Mouse (Mus musculus): Measurements from ENCODE around the gene Dnajc7. TPM values are rescaled to one million over a fixed set of nuclear protein-coding genes. Genes with fewer than 3 reads are reported as not detected.
"Not testable (repeated sequence)": the region's sequence is repeated elsewhere in the genome, so short reads cannot be mapped to it uniquely, and the experiment has no call there.

Dnajc7 gene
- total RNA-seq, 4 experiments from 2014 or later = 204 to 279 (median 249) TPM

- DNase-seq = no peak
These were observed 73.0 kb downstream of the Dnajc7 start for GRCm38 (mm10) chr11:100546955-100547354.

- no peak for DNase-seq
These were observed 74.3 kb downstream of the Dnajc7 start for GRCm38 (mm10) chr11:100545746-100546085.

GRCm38 (mm10) chr11:100544832-100545745 lies 74.9 kb downstream of the Dnajc7 start, which contains the start of gene Ttc25:
Gene Ttc25, plus strand, starts transcription at chr11:100545607.
- peak; percentile 91 for DNase-seq

GRCm38 (mm10) chr11:100541577-100541976 lies 78.4 kb downstream of the Dnajc7 start:
- no peak for DNase-seq

- no peak for DNase-seq
These were observed 79.0 kb downstream of the Dnajc7 start for GRCm38 (mm10) chr11:100540966-100541365.

GRCm38 (mm10) chr11:100536466-100536865 lies 83.5 kb downstream of the Dnajc7 start:
- DNase-seq = no peak

- no peak for DNase-seq
These were observed 84.0 kb downstream of the Dnajc7 start for GRCm38 (mm10) chr11:100535996-100536395.

GRCm38 (mm10) chr11:100534821-100535220 lies 85.1 kb downstream of the Dnajc7 start:
- not testable (repeated sequence) for DNase-seq

- not testable (repeated sequence) for DNase-seq
These were observed 85.6 kb downstream of the Dnajc7 start for GRCm38 (mm10) chr11:100534411-100534810.

- no peak for DNase-seq
These were observed 86.1 kb downstream of the Dnajc7 start for GRCm38 (mm10) chr11:100533871-100534270.

Other genes with a start within 250 kb of the Dnajc7 start
- 100 to 1,000 TPM in 1 of 4 experiments, 10 to 100 TPM in 3; 57.5 to 101 (median 82.0) TPM for gene Jup, start 222.4 kb downstream of the Dnajc7 start, total RNA-seq (2022)
- 10 to 100 TPM; 28.4 to 63.1 (median 42.6) TPM for gene P3h4, start 205.3 kb downstream of the Dnajc7 start, total RNA-seq (2022)
- 10 to 100 TPM; 15.4 to 57.8 (median 31.3) TPM for gene Fkbp10, start 204.5 kb downstream of the Dnajc7 start, total RNA-seq (2022)
- gene Nt5c3b, start 178.4 kb downstream of the Dnajc7 start, total RNA-seq (2022) = 10 to 100 TPM; 49.7 to 76.8 (median 68.5) TPM
- gene Klhl10, start 178.3 kb downstream of the Dnajc7 start, total RNA-seq (2022) = 1 to 10 TPM in 3 of 4 experiments, under 1 TPM in 1; 0.99 to 2.3 (median 1.5) TPM
- gene Klhl11, start 147.4 kb downstream of the Dnajc7 start, total RNA-seq (2022) = 10 to 100 TPM; 62.9 to 96.4 (median 75.3) TPM
- 1,000 to 10,000 TPM; 1,202 to 1,723 (median 1,362) TPM for gene Acly, start 92.2 kb downstream of the Dnajc7 start, total RNA-seq (2022)
- gene Ttc25, start 74.6 kb downstream of the Dnajc7 start, total RNA-seq (2022) = 1 to 10 TPM; 4.4 to 6.4 (median 5.4) TPM
- gene Cnp, start 45.3 kb downstream of the Dnajc7 start, total RNA-seq (2022) = 10 to 100 TPM; 47.5 to 85.0 (median 71.9) TPM
- 10 to 100 TPM; 34.3 to 37.3 (median 36.7) TPM for gene Nkiras2, start 924 bp downstream of the Dnajc7 start, total RNA-seq (2022)
- gene Zfp385c, start 72.3 kb upstream of the Dnajc7 start, total RNA-seq (2022) = 1 to 10 TPM in 1 of 4 experiments, under 1 TPM in 3; 0.29 to 3.4 (median 0.66) TPM
- gene Dhx58, start 84.1 kb upstream of the Dnajc7 start, total RNA-seq (2022) = 100 to 1,000 TPM in 1 of 4 experiments, 10 to 100 TPM in 3; 56.4 to 143 (median 79.7) TPM
- 10 to 100 TPM; 43.3 to 57.7 (median 52.2) TPM for gene Kat2a, start 92.3 kb upstream of the Dnajc7 start, total RNA-seq (2022)
- under 1 TPM in 1 of 4 experiments, not detected in 3; 0.59 TPM for gene Hspb9, start 93.7 kb upstream of the Dnajc7 start, total RNA-seq (2022)
- 100 to 1,000 TPM; 183 to 210 (median 190) TPM for gene Rab5c, start 118.0 kb upstream of the Dnajc7 start, total RNA-seq (2022)
- gene Kcnh4, start 139.8 kb upstream of the Dnajc7 start, total RNA-seq (2022) = under 1 TPM; 0.15 to 0.31 (median 0.23) TPM
- gene Hcrt, start 142.8 kb upstream of the Dnajc7 start, total RNA-seq (2022) = not detected
- gene Ghdc, start 150.8 kb upstream of the Dnajc7 start, total RNA-seq (2022) = 10 to 100 TPM; 23.1 to 26.4 (median 24.7) TPM
- 10 to 100 TPM; 64.5 to 92.1 (median 73.7) TPM for gene Stat5b, start 230.6 kb upstream of the Dnajc7 start, total RNA-seq (2022)
- gene Stat5a, start 239.2 kb upstream of the Dnajc7 start, total RNA-seq (2022) = 10 to 100 TPM; 30.6 to 60.4 (median 41.2) TPM

All from adrenal gland, adult 8-10 months (tissue).